Mouse (Mus musculus) ES-E14 (cell line): ENCODE measurements at regions not wholly inside any gene's neighbourhood (a gene's known extent, or its start where the extent isn't known, plus 50 kb on each side); places are given as distances from the start of the nearest gene placed in this dataset.

Experiments
- DNase-seq: peaks from one replicate; pipeline ENCODE4 v3.0.0-alpha.2; 2013; ENCODE audit warnings: low read depth, low spot score
- H3K27ac ChIP-seq: 2 replicates; pipeline ENCODE4 v1.5.1; 2012; ENCODE audit warnings: low read depth, mild to moderate bottlenecking, low read length, moderate library complexity, mixed read lengths; ENCODE audit not compliant: poor library complexity, insufficient read depth, severe bottlenecking
- H3K36me3 ChIP-seq: 2 replicates; pipeline ENCODE4 v1.6.1; 2012; ENCODE audit warnings: mild to moderate bottlenecking, low read length, moderate library complexity, mixed read lengths; ENCODE audit not compliant: control insufficient read depth, poor library complexity, insufficient read depth, severe bottlenecking
- H3K4me1 ChIP-seq, 2 experiments: fragments of 150-350 bp in 1 of 2; sonication (generic) in 1 of 2; 2 replicates each; pipeline ENCODE4 v1.6.1; 2012; ENCODE audit warnings: low read length in 2 of 2, mild to moderate bottlenecking in 1 of 2, mixed read lengths in 1 of 2; ENCODE audit not compliant: control insufficient read depth in 2 of 2, insufficient read depth in 2 of 2, poor library complexity in 1 of 2
- H3K4me3 ChIP-seq, 2 experiments: fragments of 150-350 bp in 1 of 2; sonication (generic) in 1 of 2; 2 replicates each; pipeline ENCODE4 v1.5.1; 2012; ENCODE audit warnings: low read length in 2 of 2, low read depth in 1 of 2, mild to moderate bottlenecking in 1 of 2, mixed read lengths in 1 of 2; ENCODE audit not compliant: insufficient read depth in 1 of 2, poor library complexity in 1 of 2, severe bottlenecking in 1 of 2
- H3K9ac ChIP-seq: 2 replicates; pipeline ENCODE4 v1.6.1; 2012; ENCODE audit warnings: low read depth, mild to moderate bottlenecking, low read length, mixed read lengths; ENCODE audit not compliant: poor library complexity, insufficient read depth, severe bottlenecking
- H3K9me3 ChIP-seq: fragments of 150-350 bp; sonication (generic); 2 replicates; pipeline ENCODE4 v1.6.1; 2012; ENCODE audit warnings: low read depth, mild to moderate bottlenecking, low read length; ENCODE audit not compliant: control insufficient read depth, insufficient read depth
- CHD2 ChIP-seq: IDR thresholded peaks from 2 replicates; pipeline ENCODE4 v1.6.1; 2014; ENCODE audit warnings: mild to moderate bottlenecking, low read depth, low read length, inconsistent platforms
- HCFC1 ChIP-seq: IDR thresholded peaks from 2 replicates; pipeline ENCODE4 v1.6.1; 2012; ENCODE audit warnings: low read length, inconsistent platforms, borderline replicate concordance; ENCODE audit not compliant: insufficient read depth
- MAFK ChIP-seq: IDR thresholded peaks from 2 replicates; pipeline ENCODE4 v1.6.1; 2014; ENCODE audit warnings: mild to moderate bottlenecking, low read depth, low read length, inconsistent platforms; ENCODE audit not compliant: insufficient read depth
- ZC3H11A ChIP-seq: IDR thresholded peaks from 2 replicates; pipeline ENCODE4 v1.6.1; 2012; ENCODE audit warnings: low read depth, mild to moderate bottlenecking, inconsistent platforms, low read length, borderline replicate concordance
- ZNF384 ChIP-seq: IDR thresholded peaks from 2 replicates; pipeline ENCODE4 v1.6.1; 2012; ENCODE audit warnings: low read depth, low read length, inconsistent platforms
- in situ Hi-C, 2 experiments: fragments of 600-800 bp; cut with MboI; formaldehyde crosslinking; loops; one replicate each; pipeline ENCODE4 v1.15.1; 2025; ENCODE audit warnings: low sequenced_read_pairs in 2 of 2, inconsistent platforms in 1 of 2; ENCODE audit not compliant: unreplicated experiment in 2 of 2

- Histone ChIP-seq H3K4me1 (no peaks in the 10 kb centered on the region), H3K9ac (no peak overlapping the region), H3K9me3 (no peaks in the 10 kb centered on the region), H3K4me3 (no peak overlapping the region), H3K27ac (no peak overlapping the region), H3K36me3 (no peaks in the 10 kb centered on the region)
- DNase-seq = no peak
- in situ Hi-C loops = no loop called here
- TF ChIP-seq ZNF384 (no peak), CHD2 (no peak), HCFC1 (no peak)
These were observed 307.5 kb upstream of the Chd6 start for GRCm38 (mm10) chr2:161416218-161416927.

DNA sequence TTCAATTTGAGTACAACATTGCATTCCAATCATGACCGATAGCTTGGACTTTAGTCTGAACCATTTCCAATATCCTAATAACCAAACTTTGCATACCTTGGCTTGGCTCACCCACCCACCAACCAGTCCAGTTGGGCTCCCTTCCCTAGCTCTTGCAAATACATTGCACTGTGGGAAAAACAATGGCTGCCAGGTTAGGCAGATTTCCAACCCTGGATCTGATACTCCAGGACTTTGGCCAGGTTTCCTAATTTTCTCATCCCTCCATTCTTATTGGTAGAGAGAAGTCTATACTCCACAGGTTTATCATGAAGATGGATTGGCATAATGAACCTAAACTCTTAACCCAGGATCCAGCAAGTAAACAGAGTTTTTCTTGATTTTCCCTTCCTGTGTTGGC lies 299.4 kb upstream of the Chd6 start:
- in situ Hi-C loops = no loop called here
- H3K9ac ChIP-seq = no peak overlapping the region
- no peak for DNase-seq
- no peaks in the 10 kb centered on the region for H3K36me3 ChIP-seq
- no peak overlapping the region for H3K27ac ChIP-seq
- TF ChIP-seq MAFK (no peak), CHD2 (no peak)
- no peaks in the 10 kb centered on the region for H3K9me3 ChIP-seq
- H3K4me1 ChIP-seq = no peaks in the 10 kb centered on the region
- no peak overlapping the region for H3K4me3 ChIP-seq

DNA sequence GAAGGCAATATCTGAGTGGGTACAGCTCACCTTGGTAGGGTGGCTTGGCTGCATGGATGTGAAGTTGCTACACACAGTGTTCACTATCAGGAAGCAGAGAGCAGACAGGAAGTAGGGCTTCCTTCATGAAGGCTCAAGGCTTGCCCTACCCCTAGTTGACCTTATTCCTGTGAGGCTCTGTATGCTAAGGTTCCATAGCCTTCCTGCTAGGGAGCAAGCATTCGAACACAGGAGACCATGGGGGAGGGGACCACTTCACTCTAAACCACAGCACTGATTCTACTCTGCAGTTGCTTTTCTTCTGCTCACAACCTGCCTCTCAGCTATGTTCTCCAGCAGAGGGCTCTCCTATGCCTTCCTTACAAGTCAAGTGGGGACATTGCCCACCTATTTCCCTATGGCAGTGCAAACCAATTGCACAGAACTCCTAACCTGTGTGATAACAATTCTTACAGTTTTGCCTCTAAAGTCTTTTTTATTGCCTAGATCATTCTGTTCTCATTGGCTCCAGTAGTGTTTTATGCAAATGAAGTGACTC lies 297.0 kb upstream of the Chd6 start:
- no peaks in the 10 kb centered on the region for H3K36me3 ChIP-seq
- in situ Hi-C loops = no loop called here
- no peak overlapping the region for H3K9ac ChIP-seq
- H3K4me1 ChIP-seq = no peaks in the 10 kb centered on the region
- H3K9me3 ChIP-seq = no peaks in the 10 kb centered on the region
- no peak overlapping the region for H3K4me3 ChIP-seq
- no peak overlapping the region for H3K27ac ChIP-seq
- TF ChIP-seq ZNF384 = no peak
- TF ChIP-seq MAFK = no peak
- TF ChIP-seq CHD2 = no peak
- no peak for TF ChIP-seq ZC3H11A
- TF ChIP-seq HCFC1 = no peak
- no peak for DNase-seq

- TF ChIP-seq ZC3H11A (no peak), CHD2 (no peak)
- in situ Hi-C loops = no loop called here
- no peaks in the 10 kb centered on the region for H3K4me1 ChIP-seq
- no peak overlapping the region for H3K4me3 ChIP-seq
- H3K36me3 ChIP-seq = no peaks in the 10 kb centered on the region
- H3K9ac ChIP-seq = no peak overlapping the region
- no peak overlapping the region for H3K27ac ChIP-seq
- no peak for DNase-seq
- no peaks in the 10 kb centered on the region for H3K9me3 ChIP-seq
These were observed 289.2 kb upstream of the Chd6 start for GRCm38 (mm10) chr2:161398061-161398460.

- H3K4me1 ChIP-seq = no peaks in the 10 kb centered on the region
These were observed 282.2 kb upstream of the Chd6 start for GRCm38 (mm10) chr2:161390954-161391690.

More at GRCm38 (mm10) chr2:161390954-161391690, 282.2 kb upstream of the Chd6 start:
- no peak for DNase-seq
- TF ChIP-seq CHD2 (no peak), ZC3H11A (no peak), HCFC1 (no peak), ZNF384 (no peak)
- no peak overlapping the region for H3K27ac ChIP-seq
- H3K4me3 ChIP-seq = no peak overlapping the region
- in situ Hi-C loops = no loop called here
- H3K9me3 ChIP-seq = no peaks in the 10 kb centered on the region
- no peak overlapping the region for H3K9ac ChIP-seq
- H3K36me3 ChIP-seq = no peaks in the 10 kb centered on the region
